Mouse (Mus musculus): ENCODE results near the gene Gps2. TPM values are rescaled to one million over a fixed set of nuclear protein-coding genes. Genes with fewer than 3 reads are reported as not detected.
"Not testable (repeated sequence)": the region's sequence is repeated elsewhere in the genome, so short reads cannot be mapped to it uniquely, and the experiment has no call there.

Gps2 gene
- polyA plus RNA-seq, 1 experiment from 2014 or later, result 87.0 TPM

DNA sequence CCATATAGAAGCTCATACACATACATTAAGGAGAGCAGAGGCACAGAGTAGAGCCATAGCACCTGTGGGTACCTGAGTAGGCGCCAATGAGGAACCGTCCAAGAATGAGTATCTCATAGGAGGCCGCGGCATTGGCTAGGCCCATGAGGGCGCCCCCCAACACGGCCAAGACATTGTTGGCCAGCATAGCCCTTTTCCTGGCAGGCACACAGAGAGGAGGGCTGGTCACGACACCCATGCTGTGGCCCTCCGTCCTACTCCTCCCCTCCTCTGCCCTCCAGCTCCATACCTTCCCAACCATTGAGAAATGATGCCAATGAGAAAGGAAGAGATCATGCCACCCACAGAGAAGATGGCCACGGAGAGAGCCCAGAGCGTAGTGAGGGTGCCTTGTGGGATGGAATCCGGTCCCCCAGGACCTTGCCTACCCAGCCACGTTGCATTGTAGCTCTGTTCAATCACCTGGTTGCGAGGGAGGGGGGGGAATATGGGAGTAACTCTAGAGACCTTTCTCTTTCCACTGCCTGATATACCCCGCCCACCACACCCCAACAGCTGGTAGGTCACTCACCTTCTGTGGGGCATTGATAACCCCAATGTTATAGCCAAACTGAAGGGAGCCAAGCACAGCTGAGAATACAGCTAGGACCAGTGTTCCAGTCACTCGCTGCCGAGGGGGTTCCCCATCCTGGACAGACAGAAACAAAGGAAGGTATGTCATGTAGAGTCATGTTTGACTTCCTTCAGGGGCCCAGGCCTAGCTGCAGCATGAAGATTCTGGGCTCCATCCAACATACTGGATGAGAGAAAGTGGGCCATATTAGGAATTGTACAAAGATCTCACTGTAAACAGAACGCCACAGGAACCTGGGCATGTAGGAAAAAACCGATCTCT lies 32.6 kb downstream of the Gps2 start:
- H3K27ac ChIP-seq, result no peak overlapping the region
- no peaks in the 10 kb centered on the region for H3K36me3 ChIP-seq
- ATAC-seq, result no peak
- no peak overlapping the region for H3K4me2 ChIP-seq (replicated peaks)
- no peaks in the 10 kb centered on the region for H3K9me3 ChIP-seq
- 0 out of 2 replicates have a peak, but pooled peaks cover 6% of the 10 kb centered on the region for H3K27me3 ChIP-seq
- no peak overlapping the region for H3K4me3 ChIP-seq (replicated peaks)
- H3K4me1 ChIP-seq (replicated peaks), result peaks cover 16% of the 10 kb centered on the region
- WGBS, result 94% methylated on average over 18 of the region's 18 CpGs
- no peak overlapping the region for H3K9ac ChIP-seq (replicated peaks)

DNA sequence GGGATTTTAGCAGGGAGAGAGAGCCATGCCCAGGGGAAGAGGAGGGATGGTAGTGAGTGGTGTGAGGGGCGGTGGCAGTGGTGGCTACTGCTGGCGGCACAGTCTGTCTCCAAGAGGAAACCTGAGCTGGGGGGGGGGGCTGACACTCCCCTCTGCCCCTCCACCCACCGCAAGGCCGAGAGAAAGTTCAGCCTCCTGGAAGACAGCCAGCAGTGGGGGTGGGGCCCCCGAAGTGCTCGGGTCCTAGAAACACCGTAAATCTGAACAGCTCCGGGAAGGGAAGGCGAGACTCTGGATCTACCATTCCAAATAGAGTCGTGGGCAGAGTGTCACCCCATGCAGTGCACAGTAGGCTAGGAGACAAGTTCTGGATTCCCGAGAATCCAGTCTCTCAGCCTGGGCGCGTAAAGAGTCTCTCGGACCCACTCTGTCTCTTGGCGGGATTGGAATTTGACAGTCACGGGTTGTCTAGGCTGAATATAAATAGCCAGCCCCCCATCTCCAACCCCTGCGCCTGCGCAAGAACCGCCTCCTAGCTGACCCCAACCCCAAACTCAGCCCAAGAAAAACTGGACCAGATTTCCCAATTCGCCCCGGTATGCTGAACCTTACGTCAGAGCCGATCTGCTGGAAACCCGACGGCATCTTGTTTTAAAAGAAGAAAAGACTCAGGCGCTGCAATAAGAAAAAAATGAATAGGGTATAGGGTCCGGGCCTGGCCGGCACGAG lies 33.8 kb downstream of the Gps2 start:
- Histone ChIP-seq H3K36me3 (no peaks in the 10 kb centered on the region), H3K4me3 (replicated peaks) (peak overlapping the region; percentile 44), H3K4me2 (replicated peaks) (peak overlapping the region; percentile 59), H3K9ac (replicated peaks) (peak overlapping the region; percentile 46), H3K27ac (0 out of 2 replicates have a peak overlapping the region, but pooled peaks have one; percentile 2), H3K9me3 (no peaks in the 10 kb centered on the region), H3K4me1 (replicated peaks) (peaks cover 16% of the 10 kb centered on the region), H3K27me3 (0 out of 2 replicates have a peak, but pooled peaks cover 14% of the 10 kb centered on the region)
- WGBS, result 2% methylated on average over 29 of the region's 29 CpGs
- ATAC-seq, result peak; percentile 32

DNA sequence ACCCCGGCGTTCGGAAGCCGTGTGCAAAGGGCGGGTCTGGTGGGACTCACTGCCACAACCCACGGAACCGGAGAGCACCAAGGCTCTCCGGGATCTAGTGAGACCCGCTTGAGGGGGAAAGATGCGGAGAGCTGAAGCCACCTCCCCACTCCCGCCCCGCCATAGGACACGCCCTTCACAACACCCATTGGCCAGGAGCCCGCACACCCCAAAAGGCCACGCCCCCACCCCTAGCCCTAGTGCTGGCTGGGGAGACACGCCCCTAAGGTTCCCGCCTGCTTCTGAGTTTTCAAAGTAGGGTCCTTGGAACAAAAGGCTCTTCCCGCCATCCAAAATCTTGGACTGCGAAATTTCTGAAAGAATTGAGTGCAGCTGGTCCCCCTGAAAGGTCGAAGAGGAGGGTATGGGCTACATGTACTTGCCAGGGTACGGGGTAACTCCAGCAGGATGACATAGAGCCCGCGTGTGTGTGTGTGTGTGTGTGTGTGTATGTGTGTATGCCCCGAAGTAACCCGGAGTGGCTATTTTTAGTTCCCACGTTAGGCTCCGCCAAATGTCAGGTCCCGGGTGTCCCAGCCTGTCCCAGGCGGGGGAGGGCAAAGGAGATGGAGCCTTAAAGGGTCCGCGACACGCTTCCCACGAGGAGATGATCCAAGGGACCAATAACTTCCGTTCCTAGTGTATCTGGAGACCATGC lies 34.5 kb downstream of the Gps2 start, which contains the start of gene Slc2a4:
Gene Slc2a4 (minus strand): TSS at position 123 of the 697 bp plus-strand sequence.
- peak within 1 kb of the TSS; percentile 46 for H3K9ac ChIP-seq (replicated peaks)
- H3K9me3 ChIP-seq, result no peaks in the 10 kb centered on the region
- H3K4me1 ChIP-seq (replicated peaks), result peaks cover 16% of the 10 kb centered on the region
- no peaks in the 10 kb centered on the region for H3K36me3 ChIP-seq
- WGBS, result under 1% methylated on average over 34 of the region's 34 CpGs
- peak within 1 kb of the TSS; percentile 44 for H3K4me3 ChIP-seq (replicated peaks)
- peak within 1 kb of the TSS; percentile 59 for H3K4me2 ChIP-seq (replicated peaks)
- 0 out of 2 replicates have a peak, but pooled peaks cover 18% of the 10 kb centered on the region for H3K27me3 ChIP-seq
- ATAC-seq, result peak; percentile 94
- H3K27ac ChIP-seq, result peak within 1 kb of the TSS; percentile 49

DNA sequence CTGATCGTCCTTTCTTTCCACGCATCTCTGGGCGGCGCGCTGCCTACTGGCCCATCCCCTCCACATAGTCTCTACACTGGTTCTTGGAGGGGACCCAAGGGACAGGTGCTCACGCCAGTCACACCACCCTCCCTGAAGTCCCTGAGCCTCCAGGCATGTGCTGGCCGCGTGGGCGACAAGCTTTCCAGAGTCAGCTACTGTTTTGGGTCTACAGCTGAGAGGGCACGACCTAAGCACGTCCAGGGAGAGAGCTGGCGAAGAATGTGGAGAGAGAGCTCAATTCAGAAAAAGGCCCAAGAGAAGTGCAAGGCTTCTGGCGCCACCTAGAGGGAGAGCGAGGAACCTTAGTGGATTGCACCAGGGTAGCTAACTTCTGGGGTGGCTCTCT lies 35.1 kb downstream of the Gps2 start:
- Histone ChIP-seq H3K27me3 (0 out of 2 replicates have a peak, but pooled peaks cover 18% of the 10 kb centered on the region), H3K9ac (replicated peaks) (no peak overlapping the region; the same call in 1 of the 2 replicates), H3K4me3 (replicated peaks) (peak overlapping the region; percentile 44), H3K4me2 (replicated peaks) (peak overlapping the region; percentile 59), H3K36me3 (no peaks in the 10 kb centered on the region), H3K9me3 (no peaks in the 10 kb centered on the region), H3K4me1 (replicated peaks) (peaks cover 16% of the 10 kb centered on the region), H3K27ac (peak overlapping the region; percentile 49)
- under 1% methylated on average over 14 of the region's 14 CpGs for WGBS
- ATAC-seq, result peak; percentile 71

DNA sequence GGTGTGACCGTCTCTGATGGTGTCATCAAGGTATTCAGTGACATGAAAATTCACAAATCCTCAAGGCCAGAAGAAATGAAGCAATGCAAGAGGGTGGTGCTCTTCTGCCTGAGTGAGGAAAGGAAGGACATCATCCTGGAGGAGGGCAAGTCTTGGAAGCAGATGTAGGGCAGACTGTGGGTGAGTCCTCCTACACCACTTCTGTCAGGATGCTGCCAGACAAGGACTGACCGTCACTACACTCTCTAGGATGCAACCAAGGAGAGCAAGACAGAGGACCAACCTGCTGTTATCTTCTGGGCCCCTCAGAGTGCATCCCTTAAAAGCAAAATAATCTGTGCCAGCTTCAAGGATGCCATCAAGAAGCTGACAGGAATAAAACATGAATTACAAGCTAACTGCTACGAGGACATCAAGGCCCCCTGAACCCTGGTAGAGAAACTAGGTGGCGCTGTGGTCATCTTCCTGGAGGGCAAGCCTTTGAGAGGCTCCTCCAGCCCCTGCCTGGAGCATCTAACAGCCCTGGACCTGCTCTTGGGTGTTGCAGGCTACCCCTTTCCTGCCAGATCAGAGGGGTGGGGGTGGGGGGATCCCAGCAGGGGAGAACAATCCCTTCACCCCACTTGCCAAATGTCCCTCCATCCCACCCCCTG lies 37.2 kb downstream of the Gps2 start:
- Histone ChIP-seq H3K27me3 (0 out of 2 replicates have a peak, but pooled peaks cover 18% of the 10 kb centered on the region), H3K36me3 (no peaks in the 10 kb centered on the region), H3K9ac (replicated peaks) (no peak overlapping the region), H3K4me1 (replicated peaks) (peaks cover 16% of the 10 kb centered on the region), H3K27ac (no peak overlapping the region), H3K4me3 (replicated peaks) (no peak overlapping the region), H3K9me3 (no peaks in the 10 kb centered on the region), H3K4me2 (replicated peaks) (no peak overlapping the region)
- no peak for ATAC-seq
- 38% methylated on average over 4 of the region's 4 CpGs for WGBS

DNA sequence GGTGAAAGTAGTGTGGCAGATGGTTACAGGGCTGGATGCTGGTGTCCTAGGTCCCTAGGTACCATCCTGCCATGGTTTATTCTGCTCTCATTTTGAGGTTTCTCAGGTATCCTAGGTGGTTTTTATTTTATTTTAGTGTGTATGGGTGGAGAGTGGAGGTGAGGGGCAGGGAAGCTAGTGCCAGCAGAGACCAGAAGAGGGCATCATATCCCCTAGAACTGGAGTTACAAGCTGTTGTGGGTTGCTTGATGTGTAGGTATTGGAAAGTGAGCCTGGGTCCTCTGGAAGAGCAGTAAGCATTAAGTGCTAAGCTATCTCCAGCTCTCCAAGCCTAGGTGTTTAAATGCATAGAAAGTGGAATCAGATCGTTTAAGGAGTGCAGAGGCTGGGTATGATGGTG lies 38.6 kb downstream of the Gps2 start:
- H3K27me3 ChIP-seq, result 0 out of 2 replicates have a peak, but pooled peaks cover 18% of the 10 kb centered on the region
- H3K9me3 ChIP-seq, result no peaks in the 10 kb centered on the region
- no peak overlapping the region for H3K27ac ChIP-seq
- no peak overlapping the region for H3K4me2 ChIP-seq (replicated peaks)
- peaks cover 14% of the 10 kb centered on the region for H3K4me1 ChIP-seq (replicated peaks)
- no peak for ATAC-seq
- no peak overlapping the region for H3K9ac ChIP-seq (replicated peaks)
- 40% methylated on average over 1 of the region's 1 CpGs for WGBS
- no peaks in the 10 kb centered on the region for H3K36me3 ChIP-seq
- H3K4me3 ChIP-seq (replicated peaks), result no peak overlapping the region

DNA sequence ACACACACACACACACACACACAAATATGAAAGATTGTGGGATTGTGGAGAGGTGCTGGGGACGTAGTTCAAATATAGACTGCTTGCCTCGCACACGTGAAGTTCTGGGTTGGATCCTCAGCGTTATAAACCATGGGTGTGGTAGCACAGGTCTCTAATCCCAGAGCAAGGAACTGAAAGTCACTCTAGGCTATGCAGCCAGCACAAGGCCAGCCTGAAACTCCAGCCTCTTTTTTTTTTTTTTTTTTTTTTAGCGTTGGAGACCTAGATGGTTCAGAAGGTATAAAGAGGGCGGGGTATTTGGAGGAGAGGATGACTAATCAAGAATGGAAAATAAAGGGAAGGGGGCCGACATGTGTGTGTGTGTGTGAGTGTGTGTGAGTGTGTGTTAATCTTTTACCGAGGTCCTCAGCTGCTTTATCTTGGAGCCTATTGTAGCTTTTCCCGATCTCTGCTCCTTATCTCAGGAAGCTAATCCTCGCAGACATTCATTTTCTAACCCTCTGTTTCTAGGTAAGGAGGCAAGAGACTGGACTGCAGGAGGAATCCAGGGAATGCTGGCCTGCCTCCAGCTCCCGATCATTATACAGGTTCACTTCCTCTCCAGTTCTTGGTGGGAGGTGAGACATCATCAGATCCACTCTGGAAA lies 39.7 kb downstream of the Gps2 start:
- H3K4me2 ChIP-seq (replicated peaks), result no peak overlapping the region
- 68% methylated on average over 11 of the region's 11 CpGs for WGBS
- ATAC-seq, result no peak
- no peak overlapping the region for H3K9ac ChIP-seq (replicated peaks)
- peaks cover 5% of the 10 kb centered on the region for H3K4me1 ChIP-seq (replicated peaks)
- H3K9me3 ChIP-seq, result no peaks in the 10 kb centered on the region
- H3K36me3 ChIP-seq, result no peaks in the 10 kb centered on the region
- H3K4me3 ChIP-seq (replicated peaks), result no peak overlapping the region
- H3K27me3 ChIP-seq, result 0 out of 2 replicates have a peak, but pooled peaks cover 21% of the 10 kb centered on the region
- H3K27ac ChIP-seq, result no peak overlapping the region

DNA sequence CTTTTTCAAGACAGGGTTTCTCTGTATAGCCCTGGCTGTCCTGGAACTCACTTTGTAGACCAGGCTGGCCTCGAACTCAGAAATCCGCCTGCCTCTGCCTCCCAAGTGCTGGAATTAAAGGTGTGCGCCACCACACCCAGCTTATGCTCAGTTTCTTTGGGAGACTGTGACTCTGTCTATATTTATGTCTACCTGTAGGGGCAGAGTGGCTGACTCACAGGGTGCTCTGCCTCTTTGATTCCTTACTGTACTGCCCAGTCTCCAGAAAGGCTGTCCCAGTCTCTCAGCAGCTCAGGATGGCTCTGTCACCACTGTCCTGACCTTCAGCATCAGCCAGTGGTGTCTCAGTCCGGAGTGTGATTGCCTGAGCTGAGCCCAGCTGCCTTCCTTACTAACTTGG lies 41.9 kb downstream of the Gps2 start:
- not testable (repeated sequence) for H3K4me3 ChIP-seq (replicated peaks); H3K4me2 ChIP-seq (replicated peaks); H3K9ac ChIP-seq (replicated peaks); H3K36me3 ChIP-seq; H3K27ac ChIP-seq; H3K4me1 ChIP-seq (replicated peaks); H3K9me3 ChIP-seq; ATAC-seq
- H3K27me3 ChIP-seq, result peaks cover 32% of the 10 kb centered on the region
- 82% methylated on average over 4 of the region's 4 CpGs for WGBS

DNA sequence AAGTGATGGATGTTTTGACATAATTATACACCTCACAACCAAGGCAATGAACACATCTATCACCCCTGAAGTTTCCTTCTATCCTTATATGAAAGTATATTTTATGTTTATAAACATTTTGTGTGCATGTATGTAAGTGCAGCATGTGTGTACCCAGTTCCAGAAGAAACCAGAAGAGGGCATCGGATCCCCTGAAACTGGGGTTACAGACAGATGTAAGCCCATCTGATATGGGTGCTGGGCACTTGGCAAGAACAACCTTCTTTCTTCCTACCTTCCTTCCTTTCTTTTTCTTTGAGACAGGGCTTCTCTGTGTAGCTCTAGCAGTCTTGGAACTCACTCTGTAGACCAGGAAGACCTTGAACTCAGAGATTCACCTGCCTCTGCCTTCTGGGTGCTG lies 42.5 kb downstream of the Gps2 start:
- Histone ChIP-seq H3K9me3 (no peaks in the 10 kb centered on the region), H3K36me3 (no peaks in the 10 kb centered on the region), H3K4me3 (replicated peaks) (no peak overlapping the region), H3K4me1 (replicated peaks) (no peaks in the 10 kb centered on the region), H3K27ac (no peak overlapping the region), H3K9ac (replicated peaks) (no peak overlapping the region), H3K27me3 (peaks cover 32% of the 10 kb centered on the region), H3K4me2 (replicated peaks) (no peak overlapping the region)
- 67% methylated on average over 1 of the region's 1 CpGs for WGBS
- no peak for ATAC-seq

DNA sequence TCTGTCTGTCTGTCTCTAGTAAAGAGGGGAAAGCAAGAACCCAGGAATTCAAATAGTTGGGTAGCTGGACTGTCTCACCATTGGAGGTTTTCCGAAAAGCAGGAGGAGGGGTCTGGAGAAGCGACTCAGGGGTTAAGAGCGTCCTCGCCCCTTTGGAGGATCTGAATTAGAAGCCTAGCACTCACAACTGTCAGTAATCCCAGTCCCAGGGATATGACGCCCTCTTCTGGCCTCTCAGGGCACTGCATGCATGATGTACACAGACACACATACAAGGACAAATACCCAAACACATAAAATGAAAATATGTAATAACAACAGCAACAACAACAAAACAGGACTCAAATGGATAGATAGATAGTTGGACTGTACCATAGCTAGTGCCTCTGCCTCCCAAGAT lies 46.9 kb downstream of the Gps2 start:
- no peak overlapping the region for H3K27ac ChIP-seq
- no peak for ATAC-seq
- no peak overlapping the region for H3K4me3 ChIP-seq (replicated peaks)
- H3K4me2 ChIP-seq (replicated peaks), result no peak overlapping the region
- 22% methylated on average over 5 of the region's 5 CpGs for WGBS
- peaks cover 6% of the 10 kb centered on the region; the same call in 1 of the 2 replicates for H3K4me1 ChIP-seq (replicated peaks)
- no peaks in the 10 kb centered on the region for H3K36me3 ChIP-seq
- H3K27me3 ChIP-seq, result peaks cover 62% of the 10 kb centered on the region
- no peaks in the 10 kb centered on the region for H3K9me3 ChIP-seq
- H3K9ac ChIP-seq (replicated peaks), result no peak overlapping the region

DNA sequence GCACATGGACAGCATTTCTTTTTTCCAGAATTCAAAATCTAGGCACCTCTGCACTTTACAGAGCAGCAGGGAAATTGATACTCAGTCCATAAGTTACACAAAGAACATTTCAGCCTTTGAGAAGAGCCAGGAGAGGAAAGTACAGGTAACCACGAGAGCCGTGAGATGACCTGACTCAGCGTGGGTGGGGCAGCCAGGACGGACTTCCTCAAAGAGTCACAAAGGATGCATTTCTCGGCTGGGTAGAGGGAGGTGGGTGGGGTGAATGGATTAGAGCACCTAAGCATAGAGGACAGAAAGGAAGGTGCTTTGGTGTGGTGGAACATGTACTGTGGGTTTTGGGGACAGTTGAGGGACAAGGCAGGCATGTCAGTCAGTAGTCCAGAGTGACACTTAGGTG lies 48.2 kb downstream of the Gps2 start:
- WGBS, result 54% methylated on average over 5 of the region's 5 CpGs
- H3K27me3 ChIP-seq, result peaks cover 75% of the 10 kb centered on the region

More for the DNA sequence above, 48.2 kb downstream of the Gps2 start:
- Histone ChIP-seq H3K27ac (no peak overlapping the region), H3K9ac (replicated peaks) (no peak overlapping the region), H3K4me3 (replicated peaks) (no peak overlapping the region), H3K4me2 (replicated peaks) (no peak overlapping the region), H3K4me1 (replicated peaks) (peaks cover 15% of the 10 kb centered on the region), H3K36me3 (no peaks in the 10 kb centered on the region), H3K9me3 (no peaks in the 10 kb centered on the region)
- no peak for ATAC-seq
